Mouse (Mus musculus) large intestine, adult 2 months (tissue): Measurements from ENCODE around the gene Gm20388. TPM values are rescaled to one million over a fixed set of nuclear protein-coding genes. Genes with fewer than 3 reads are reported as not detected.
A peak's percentile ranks its signal among the peaks of the same experiment; 100 is the strongest.
"Not testable (repeated sequence)": the region's sequence is repeated elsewhere in the genome, so short reads cannot be mapped to it uniquely, and the experiment has no call there.

Experiments
- DNase-seq: peaks from one replicate; pipeline ENCODE4 v3.0.0-alpha.2; 2012; ENCODE audit warnings: low read depth, low spot score
- WGBS: fragments of 180-500 bp; shearing (Covaris S2); methylation state at CpG from one replicate; pipeline ENCODE4 v1.1.7; 2018; 5-methylcytosine and 5-hydroxymethylcytosine counted together
- polyA plus RNA-seq: library from polyadenylated mRNA; depleted of rRNA; stranded (reverse); fragments of >200 nt; gene quantifications from 2 replicates; pipeline ENCODE4 v1.2.3, GENCODE M21; 2012

Gm20388 gene
- polyA plus RNA-seq, 1 experiment: 31.5 TPM

- no peak for DNase-seq
Measured at GRCm38 (mm10) chr8:123805209-123805717, 3894.6 kb downstream of the Gm20388 start.

GRCm38 (mm10) chr8:123805718-123806373 is 3895.2 kb downstream of the Gm20388 start, which contains the start of gene Rab4a:
Gene Rab4a, plus strand, starts transcription at chr8:123805985.
- no peak for DNase-seq
- under 1% methylated on average over 48 of the region's 48 CpGs for WGBS

More at GRCm38 (mm10) chr8:123805209-123805717, 3894.6 kb downstream of the Gm20388 start:
- WGBS: 22% methylated on average over 15 of the region's 15 CpGs

- no peak for DNase-seq
- 2% methylated on average over 12 of the region's 12 CpGs for WGBS
Measured at GRCm38 (mm10) chr8:123806374-123806935, 3895.8 kb downstream of the Gm20388 start.

GRCm38 (mm10) chr8:123807024-123807431 is 3896.4 kb downstream of the Gm20388 start:
- DNase-seq: no peak
- 1% methylated on average over 14 of the region's 14 CpGs for WGBS

GRCm38 (mm10) chr8:123807852-123808573 is 3897.4 kb downstream of the Gm20388 start:
- WGBS: 48% methylated on average over 6 of the region's 6 CpGs
- no peak for DNase-seq

GRCm38 (mm10) chr8:123808671-123809070 is 3898.0 kb downstream of the Gm20388 start:
- whole genome bisulfite sequencing: 80% methylated on average over 7 of the region's 7 CpGs
- no peak for DNase-seq

- not testable (repeated sequence) for DNase-seq
- 92% methylated on average over 4 of the region's 4 CpGs for WGBS
Measured at GRCm38 (mm10) chr8:123809342-123809741, 3898.7 kb downstream of the Gm20388 start.

GRCm38 (mm10) chr8:123812227-123812626 is 3901.6 kb downstream of the Gm20388 start:
- no peak for DNase-seq
- WGBS: 71% methylated on average over 5 of the region's 5 CpGs

GRCm38 (mm10) chr8:123813173-123813891 is 3902.7 kb downstream of the Gm20388 start:
- WGBS: 27% methylated on average over 16 of the region's 16 CpGs
- DNase-seq: no peak

GRCm38 (mm10) chr8:123813892-123814266 is 3903.2 kb downstream of the Gm20388 start:
- WGBS: 39% methylated on average over 4 of the region's 4 CpGs

GRCm38 (mm10) chr8:123815325-123815724 is 3904.7 kb downstream of the Gm20388 start:
- DNase-seq: no peak
- WGBS: 93% methylated on average over 11 of the region's 11 CpGs

More at GRCm38 (mm10) chr8:123813892-123814266, 3903.2 kb downstream of the Gm20388 start:
- DNase-seq: peak; percentile 78

GRCm38 (mm10) chr8:123816939-123817338 is 3906.3 kb downstream of the Gm20388 start:
- no peak for DNase-seq
- 88% methylated on average over 8 of the region's 8 CpGs for WGBS

GRCm38 (mm10) chr8:123817747-123818146 is 3907.1 kb downstream of the Gm20388 start:
- no peak for DNase-seq
- 92% methylated on average over 11 of the region's 11 CpGs for WGBS

- 33% methylated on average over 19 of the region's 19 CpGs for WGBS
- DNase-seq: peak; percentile 84
Measured at GRCm38 (mm10) chr8:123819683-123820610, 3909.3 kb downstream of the Gm20388 start.

GRCm38 (mm10) chr8:123820780-123821179 is 3910.1 kb downstream of the Gm20388 start:
- no peak for DNase-seq
- 38% methylated on average over 6 of the region's 6 CpGs for WGBS

- WGBS: 97% methylated on average over 10 of the region's 10 CpGs
- no peak for DNase-seq
Measured at GRCm38 (mm10) chr8:123823111-123823510, 3912.5 kb downstream of the Gm20388 start.

GRCm38 (mm10) chr8:123823532-123824123 is 3913.0 kb downstream of the Gm20388 start:
- no peak for DNase-seq
- WGBS: 91% methylated on average over 18 of the region's 18 CpGs

- 67% methylated on average over 9 of the region's 9 CpGs for WGBS
Measured at GRCm38 (mm10) chr8:123826001-123826400, 3915.4 kb downstream of the Gm20388 start.

More at GRCm38 (mm10) chr8:123826001-123826400, 3915.4 kb downstream of the Gm20388 start:
- no peak for DNase-seq
